Comparison of ENCODE assay signal across 8 mouse cellular contexts in the genomic region with DNA sequence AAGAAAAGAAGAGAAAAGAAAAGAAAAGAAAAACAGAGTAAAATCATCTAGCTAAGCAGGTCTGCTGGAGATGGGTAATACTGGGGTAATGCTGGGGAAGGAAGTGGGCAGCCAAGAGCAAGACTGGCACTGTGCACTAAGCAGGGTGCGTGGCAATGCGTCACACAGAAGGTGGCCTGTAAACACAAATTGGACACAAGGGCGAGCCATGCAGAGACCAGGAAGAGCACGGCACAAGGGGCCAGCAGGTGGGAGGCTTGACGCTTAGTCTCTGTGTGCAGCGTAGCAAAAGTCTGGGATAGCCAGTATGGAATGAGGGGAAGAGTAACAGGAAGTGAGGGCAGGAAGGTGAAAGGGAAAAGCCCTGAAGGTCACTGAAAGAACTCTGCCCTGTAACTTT. TPM values are rescaled to one million over a fixed set of nuclear protein-coding genes. Genes with fewer than 3 reads are reported as not detected.
DNase-seq lines count a peak whose midpoint lies in the region; ATAC-seq and TF ChIP-seq lines count a peak whose summit lies in the region.

No protein-coding gene starts in this region.

- peaks cover 26% of the 10 kb centered on the region for H3K4me1 ChIP-seq in liver, adult 2 months (ENCODE audit: control insufficient read depth, insufficient read depth, low read length)
- peaks cover 42% of the 10 kb centered on the region for H3K4me1 ChIP-seq in hindbrain, postnatal 0 days (ENCODE audit: insufficient read depth, low read length)
- H3K4me1 ChIP-seq in neural tube, embryonic 14.5 days (ENCODE audit: control insufficient read depth, insufficient read depth, low read length): peaks cover 47% of the 10 kb centered on the region

- H3K4me3 ChIP-seq in liver, adult 2 months (ENCODE audit: insufficient read depth, low read depth, low read length): no peak overlapping the region
- H3K4me3 ChIP-seq in hindbrain, postnatal 0 days (ENCODE audit: low read length): peak overlapping the region; percentile 10; the same call in 1 of the 2 replicates
- H3K4me3 ChIP-seq in neural tube, embryonic 14.5 days (ENCODE audit: low read depth, low read length): no peak overlapping the region

- peak; percentile 50 for DNase-seq in liver, adult 2 months (ENCODE audit: extremely low read depth, low read depth, low spot score)
- no peak for DNase-seq in liver
- peak; percentile 65 for DNase-seq in cerebellum, adult 11 months
- DNase-seq in hindbrain, postnatal 0 days (ENCODE audit: low spot score): no peak
- DNase-seq in adrenal gland, postnatal 14 days: no peak
- no peak for DNase-seq in embryo, embryonic 10 days (ENCODE audit: low spot score)
- no peak for DNase-seq in adrenal gland, adult 18-20 months (ENCODE audit: low spot score in 2 of 2)

- no peak overlapping the region for H3K27ac ChIP-seq in liver, adult 2 months (replicated peaks; ENCODE audit: insufficient read depth, low read depth, low read length)
- peak overlapping the region; percentile 64; the same call in 1 of the 2 replicates for H3K27ac ChIP-seq in hindbrain, postnatal 0 days
- H3K27ac ChIP-seq in neural tube, embryonic 14.5 days (ENCODE audit: low read depth, low read length): no peak overlapping the region

- no peak for TF ChIP-seq CTCF in liver, adult 2 months (IDR thresholded peaks at IDR 0.05; ENCODE audit: low read depth, low read length)
- TF ChIP-seq CTCF in hindbrain, postnatal 0 days (IDR thresholded peaks at IDR 0.05; ENCODE audit: low read depth): no peak

- no peaks in the 10 kb centered on the region for H3K9me3 ChIP-seq in hindbrain, postnatal 0 days (ENCODE audit: low read length)
- no peaks in the 10 kb centered on the region for H3K9me3 ChIP-seq in neural tube, embryonic 14.5 days (ENCODE audit: control insufficient read depth, low read length)

- 0 out of 2 replicates have a peak, but pooled peaks have one; percentile 11 for ATAC-seq in hindbrain, postnatal 0 days
- no peak for ATAC-seq in neural tube, embryonic 14.5 days (ENCODE audit: low read depth)

- H3K4me2 ChIP-seq in hindbrain, postnatal 0 days (ENCODE audit: low read depth, low read length): peak overlapping the region; percentile 48
- H3K4me2 ChIP-seq in neural tube, embryonic 14.5 days (ENCODE audit: low read depth, low read length): peak overlapping the region; percentile 27; the same call in 1 of the 2 replicates

- H3K9ac ChIP-seq in liver, adult 2 months (ENCODE audit: low read depth, low read length): no peak overlapping the region
- 0 out of 2 replicates have a peak overlapping the region, but pooled peaks have one; percentile 24 for H3K9ac ChIP-seq in hindbrain, postnatal 0 days (replicated peaks; ENCODE audit: low read length)
- 0 out of 2 replicates have a peak overlapping the region, but pooled peaks have one; percentile 11 for H3K9ac ChIP-seq in neural tube, embryonic 14.5 days (replicated peaks; ENCODE audit: low read depth, low read length)

- 6% methylated on average over 6 of the region's 6 CpGs for WGBS in liver, adult 2 months
- 14% methylated on average over 6 of the region's 6 CpGs for WGBS in hindbrain, postnatal 0 days
- 20% methylated on average over 6 of the region's 6 CpGs for WGBS in neural tube, embryonic 14.5 days

- TF ChIP-seq POLR2A in liver, adult 2 months (IDR thresholded peaks at IDR 0.05; ENCODE audit: extremely low read depth, insufficient read depth, low read length): no peak

- H3K36me3 ChIP-seq in liver, adult 2 months (ENCODE audit: control insufficient read depth, insufficient read depth, low read length): no peaks in the 10 kb centered on the region
- no peaks in the 10 kb centered on the region for H3K36me3 ChIP-seq in hindbrain, postnatal 0 days (ENCODE audit: insufficient read depth, low read length)
- no peaks in the 10 kb centered on the region for H3K36me3 ChIP-seq in neural tube, embryonic 14.5 days (ENCODE audit: control insufficient read depth, insufficient read depth, low read length)

- no peaks in the 10 kb centered on the region for H3K27me3 ChIP-seq in liver, adult 2 months (ENCODE audit: control insufficient read depth, insufficient read depth, low read length)
- H3K27me3 ChIP-seq in hindbrain, postnatal 0 days (ENCODE audit: insufficient read depth, low read length): no peaks in the 10 kb centered on the region
- H3K27me3 ChIP-seq in neural tube, embryonic 14.5 days (ENCODE audit: control insufficient read depth, insufficient read depth, low read length): no peaks in the 10 kb centered on the region

- peaks cover 31% of the 10 kb centered on the region for H3K79me2 ChIP-seq in liver, adult 2 months (ENCODE audit: control insufficient read depth, insufficient read depth, low read length)

RNA-seq across cellular contexts. Expression of a gene that starts 6.9 kb away (rescaled TPM):
- total RNA-seq in liver, adult 2 months (2014; rRNA removed): 19.2 and 25.7 TPM in 2 replicates
- 6.0 and 7.2 TPM in 2 replicates for polyA plus RNA-seq in liver, adult 2 months (2012; rRNA removed)
- total RNA-seq in hindbrain, postnatal 0 days (2014; rRNA removed): 65.8 and 76.4 TPM in 2 replicates
- 26.6 and 27.7 TPM in 2 replicates for polyA plus RNA-seq in hindbrain, postnatal 0 days (2015; fragmentation: Nextera tagmentation; extraction: Ambion mirVana)
- polyA plus RNA-seq in neural tube, embryonic 14.5 days (2014; fragmentation: Nextera tagmentation; extraction: Ambion mirVana): 47.7 and 53.4 TPM in 2 replicates
- total RNA-seq in adrenal gland, postnatal 14 days (2021): 59.0 and 62.5 TPM in 2 replicates
- 10 to 100 TPM; 55.5 to 67.8 TPM for total RNA-seq in adrenal gland, adult 18-20 months (2021)

Comparison
In these comparisons a context has a peak if more than half of its experiments do, and no peak if none do; other contexts are left out.
1. DNase-seq: peak in liver, adult 2 months (single experiment) and cerebellum, adult 11 months (single experiment); none in liver (single experiment), hindbrain, postnatal 0 days (single experiment), adrenal gland, postnatal 14 days (single experiment), embryo, embryonic 10 days (single experiment) and adrenal gland, adult 18-20 months (0 of 2).